Mouse (Mus musculus): ENCODE measurements around the gene Atxn1. TPM values are rescaled to one million over a fixed set of nuclear protein-coding genes. Genes with fewer than 3 reads are reported as not detected.

Atxn1 gene
- total and polyA plus RNA-seq, 3 experiments, result 0.39 to 1.1 TPM; not detected in 1

DNA sequence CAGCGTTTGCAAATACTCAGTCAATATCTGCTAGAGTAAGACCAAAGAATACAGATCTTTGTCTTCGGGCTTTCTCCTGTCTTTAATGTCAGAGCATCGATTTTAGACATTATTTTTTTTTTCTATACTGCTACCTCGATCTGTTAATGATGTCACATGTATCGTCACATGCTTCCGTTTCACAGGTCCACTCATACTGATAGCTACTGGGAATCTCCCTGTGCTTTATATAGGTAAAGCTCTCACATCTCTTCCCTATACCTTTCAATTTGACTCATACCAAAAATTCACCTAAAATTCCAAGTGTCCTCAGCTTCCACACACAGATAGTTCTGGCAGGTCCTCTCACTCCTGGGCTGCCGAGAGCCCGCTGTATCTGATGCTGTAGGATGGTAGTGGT is 277.2 kb downstream of the Atxn1 start:
- Histone ChIP-seq H3K9ac (ENCODE audit: control insufficient read depth, low read depth, low read length, poor library complexity, severe bottlenecking) (no peak overlapping the region), H3K27ac (ENCODE audit: control insufficient read depth, low read depth, low read length) (no peak overlapping the region), H3K27me3 (ENCODE audit: control insufficient read depth in 1 of 2, insufficient read depth in 2 of 2, low read length in 2 of 2) (no peaks in the 10 kb centered on the region), H3K9me3 (replicated peaks; ENCODE audit: insufficient read depth, low read length) (no peaks in the 10 kb centered on the region), H3K36me3 (ENCODE audit: control insufficient read depth in 1 of 2, insufficient read depth in 2 of 2, low read length in 2 of 2) (peaks cover 0 to 8% of the 10 kb centered on the region in 2 experiments; a peak in 2 of 4 replicates), H3K79me2 (ENCODE audit: control insufficient read depth, insufficient read depth, low read length, poor library complexity) (no peaks in the 10 kb centered on the region), H3K4me3 (ENCODE audit: control insufficient read depth in 1 of 2, insufficient read depth in 1 of 2, low read depth in 2 of 2, low read length in 2 of 2) (no peak overlapping the region), H3K4me1 (ENCODE audit: control insufficient read depth in 1 of 2, insufficient read depth in 2 of 2, low read length in 2 of 2) (peaks cover under 1 to 10% of the 10 kb centered on the region in 2 experiments; a peak in 3 of 4 replicates)
- TF ChIP-seq GABPA (IDR thresholded peaks at IDR 0.05; ENCODE audit: low read depth, low read length), result no peak
- no peak for TF ChIP-seq MEF2A (IDR thresholded peaks at IDR 0.05; ENCODE audit: extremely low read depth, insufficient replicate concordance, low read depth, low read length, poor library complexity, severe bottlenecking)
- TF ChIP-seq ZMIZ1 (IDR thresholded peaks at IDR 0.05; ENCODE audit: low read depth, low read length), result no peak
- no peak for TF ChIP-seq TCF12 (IDR thresholded peaks at IDR 0.05; ENCODE audit: low read depth, low read length)
- no peak for TF ChIP-seq POLR2AphosphoS5 (IDR thresholded peaks at IDR 0.05; ENCODE audit: borderline replicate concordance, low read depth, low read length)
- DNase-seq (ENCODE audit: low read depth, low spot score), result no peak

DNA sequence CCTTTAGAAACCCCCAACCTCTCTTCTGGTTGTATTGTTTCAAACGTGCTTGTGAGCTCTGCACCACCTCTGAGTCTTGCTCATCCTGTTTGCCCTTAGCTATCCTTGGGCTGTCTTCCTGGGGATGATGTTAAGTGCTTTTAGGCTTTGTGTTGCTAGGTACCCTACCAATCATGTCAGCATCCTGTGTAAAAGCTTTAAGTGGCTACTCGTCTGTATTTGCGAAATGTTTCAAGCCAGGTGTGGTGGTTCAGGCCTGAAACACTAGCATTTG is 278.6 kb downstream of the Atxn1 start:
- no peak overlapping the region for H3K9ac ChIP-seq (ENCODE audit: control insufficient read depth, low read depth, low read length, poor library complexity, severe bottlenecking)
- H3K9me3 ChIP-seq (replicated peaks; ENCODE audit: insufficient read depth, low read length), result no peaks in the 10 kb centered on the region
- no peak overlapping the region for H3K27ac ChIP-seq (ENCODE audit: control insufficient read depth, low read depth, low read length)
- H3K27me3 ChIP-seq (ENCODE audit: control insufficient read depth in 1 of 2, insufficient read depth in 2 of 2, low read length in 2 of 2), result no peaks in the 10 kb centered on the region
- no peak for DNase-seq (ENCODE audit: low read depth, low spot score)
- no peak overlapping the region for H3K4me3 ChIP-seq (ENCODE audit: control insufficient read depth in 1 of 2, insufficient read depth in 1 of 2, low read depth in 2 of 2, low read length in 2 of 2)
- H3K4me1 ChIP-seq (ENCODE audit: control insufficient read depth in 1 of 2, insufficient read depth in 2 of 2, low read length in 2 of 2), result peaks cover 0 to 4% of the 10 kb centered on the region in 2 experiments; a peak in 1 of 4 replicates
- H3K36me3 ChIP-seq (ENCODE audit: control insufficient read depth in 1 of 2, insufficient read depth in 2 of 2, low read length in 2 of 2), result no peaks in the 10 kb centered on the region
- no peaks in the 10 kb centered on the region for H3K79me2 ChIP-seq (ENCODE audit: control insufficient read depth, insufficient read depth, low read length, poor library complexity)
- no peak for TF ChIP-seq MAX (IDR thresholded peaks at IDR 0.05; ENCODE audit: low read length)
- no peak for TF ChIP-seq CHD2 (IDR thresholded peaks at IDR 0.05; ENCODE audit: low read length)

DNA sequence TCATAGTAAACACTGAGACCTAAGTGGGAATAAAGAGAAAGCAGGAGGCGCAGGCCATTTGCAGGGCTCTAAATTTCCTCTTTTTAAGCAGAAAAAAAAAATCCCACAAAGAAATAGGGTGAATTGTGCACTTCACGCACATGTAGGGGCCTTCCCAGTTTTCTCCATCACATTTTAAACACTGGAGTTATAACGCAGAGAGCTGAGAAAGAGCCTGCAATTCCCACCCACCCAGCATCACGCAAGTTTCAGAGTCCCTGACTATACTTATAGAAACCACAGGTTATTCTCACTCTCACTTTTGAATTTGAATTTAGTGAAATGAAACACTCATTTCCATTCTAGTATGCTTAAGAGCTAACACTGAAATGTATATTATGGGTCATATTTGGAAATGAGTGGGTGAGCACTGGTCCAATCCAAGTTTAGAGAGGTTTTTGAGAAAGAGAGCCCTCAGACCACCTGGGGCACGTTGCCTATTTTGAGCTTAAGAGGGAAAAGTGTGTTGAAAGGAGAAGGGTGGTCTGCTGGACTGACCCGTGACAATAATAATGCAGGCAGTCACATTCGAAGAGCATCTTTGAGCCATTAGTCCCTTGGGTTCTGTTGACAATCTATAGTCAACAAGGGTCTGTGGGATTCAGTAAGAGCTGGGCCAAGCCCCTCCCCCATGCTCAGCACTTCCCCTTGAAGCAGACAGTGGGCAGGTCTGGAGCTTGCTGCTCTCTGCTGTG is 279.1 kb downstream of the Atxn1 start:
- no peaks in the 10 kb centered on the region for H3K79me2 ChIP-seq (ENCODE audit: control insufficient read depth, insufficient read depth, low read length, poor library complexity)
- H3K9ac ChIP-seq (ENCODE audit: control insufficient read depth, low read depth, low read length, poor library complexity, severe bottlenecking), result no peak overlapping the region
- no peak overlapping the region for H3K4me3 ChIP-seq (ENCODE audit: control insufficient read depth in 1 of 2, insufficient read depth in 1 of 2, low read depth in 2 of 2, low read length in 2 of 2)
- no peaks in the 10 kb centered on the region for H3K27me3 ChIP-seq (ENCODE audit: control insufficient read depth in 1 of 2, insufficient read depth in 2 of 2, low read length in 2 of 2)
- peaks cover 0 to 4% of the 10 kb centered on the region in 2 experiments; a peak in 1 of 4 replicates for H3K4me1 ChIP-seq (ENCODE audit: control insufficient read depth in 1 of 2, insufficient read depth in 2 of 2, low read length in 2 of 2)
- H3K27ac ChIP-seq (ENCODE audit: control insufficient read depth, low read depth, low read length), result no peak overlapping the region
- TF ChIP-seq NELFE (IDR thresholded peaks at IDR 0.05; ENCODE audit: low read depth, low read length) (no peak), CTCF (IDR thresholded peaks at IDR 0.05 in 2 of 3, conservative IDR thresholded peaks at IDR 0.05 in 1 of 3; ENCODE audit: control insufficient read depth in 1 of 3, insufficient read depth in 1 of 3, low read depth in 2 of 3, low read length in 3 of 3, poor library complexity in 1 of 3, severe bottlenecking in 1 of 3) (no peak), CHD1 (IDR thresholded peaks at IDR 0.05; ENCODE audit: low read depth, low read length) (no peak), MYC (IDR thresholded peaks at IDR 0.05; ENCODE audit: low read depth, low read length) (no peak), MAFK (IDR thresholded peaks at IDR 0.05; ENCODE audit: borderline replicate concordance, low read depth, low read length) (no peak), SMC3 (IDR thresholded peaks at IDR 0.05; ENCODE audit: low read depth, low read length) (no peak), E2F4 (IDR thresholded peaks at IDR 0.05; ENCODE audit: borderline replicate concordance, low read depth, low read length) (no peak), ELF1 (IDR thresholded peaks at IDR 0.05; ENCODE audit: low read depth, low read length) (no peak), HCFC1 (IDR thresholded peaks at IDR 0.05; ENCODE audit: low read depth, low read length) (no peak), POLR2AphosphoS2 (IDR thresholded peaks at IDR 0.05; ENCODE audit: low read length) (no peak), TAL1 (IDR thresholded peaks at IDR 0.05; ENCODE audit: low read length) (no peak), MXI1 (IDR thresholded peaks at IDR 0.05; ENCODE audit: low read depth, low read length) (no peak), SIN3A (IDR thresholded peaks at IDR 0.05; ENCODE audit: low read length) (no peak), MAX (IDR thresholded peaks at IDR 0.05; ENCODE audit: low read length) (no peak), USF1 (IDR thresholded peaks at IDR 0.05; ENCODE audit: low read depth, low read length) (no peak), CHD2 (IDR thresholded peaks at IDR 0.05; ENCODE audit: low read length) (no peak), NRF1 (IDR thresholded peaks at IDR 0.05; ENCODE audit: insufficient read depth, low read depth, low read length, poor library complexity, severe bottlenecking) (no peak), EP300 (IDR thresholded peaks at IDR 0.05; ENCODE audit: low read depth in 1 of 2, low read length in 2 of 2) (no peak)
- DNase-seq (ENCODE audit: low read depth, low spot score), result no peak
- H3K9me3 ChIP-seq (replicated peaks; ENCODE audit: insufficient read depth, low read length), result no peaks in the 10 kb centered on the region
- no peaks in the 10 kb centered on the region for H3K36me3 ChIP-seq (ENCODE audit: control insufficient read depth in 1 of 2, insufficient read depth in 2 of 2, low read length in 2 of 2)
